Mouse (Mus musculus) activated CD4-positive, CD25-positive, alpha-beta regulatory T cell, adult 4 months (primary cell): ENCODE measurements around the gene Igf2r. TPM values are rescaled to one million over a fixed set of nuclear protein-coding genes. Genes with fewer than 3 reads are reported as not detected.

Source experiments
- ATAC-seq: one replicate; pipeline ENCODE4 v1.8.0; 2017
- polyA plus RNA-seq, 2 experiments: library from polyadenylated mRNA; unstranded; fragments of 100-300 nt; shearing (Covaris generic); gene quantifications; one replicate each; pipeline ENCODE4 v1.2.1; 2017

Gene Igf2r
- 10 to 100 TPM; 23.9 to 33.2 TPM for polyA plus RNA-seq

DNA sequence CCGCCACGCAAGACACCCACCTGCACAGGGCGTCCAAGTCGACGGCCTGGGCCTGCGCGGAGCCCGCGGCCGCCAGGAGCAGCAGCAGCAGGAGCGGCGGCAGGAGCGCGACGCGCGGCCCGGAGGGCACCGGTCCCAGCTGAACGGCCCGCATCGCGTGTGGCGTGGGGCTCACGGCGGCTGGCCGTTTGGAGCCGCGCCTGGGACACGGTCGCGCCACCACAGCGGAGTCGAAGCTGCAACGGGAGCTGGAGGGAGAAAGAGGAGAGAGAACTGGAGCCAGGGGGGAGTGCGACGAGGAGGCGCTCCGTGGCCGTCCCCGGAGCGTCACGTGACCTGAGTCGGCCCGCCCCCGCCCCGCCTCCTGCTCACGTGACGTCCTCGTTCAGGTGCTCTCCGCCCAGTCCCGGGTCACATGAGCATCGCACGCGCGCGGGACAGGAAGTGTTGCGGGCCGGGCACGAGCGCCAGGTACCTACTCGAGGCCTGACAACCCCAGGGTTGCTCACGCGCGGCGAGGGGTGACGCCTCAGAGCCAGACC lies at the start of gene Igf2r:
TSS of gene Igf2r (minus strand) at position 285 of the 542 bp plus-strand sequence.
- peak; percentile 80 for ATAC-seq

DNA sequence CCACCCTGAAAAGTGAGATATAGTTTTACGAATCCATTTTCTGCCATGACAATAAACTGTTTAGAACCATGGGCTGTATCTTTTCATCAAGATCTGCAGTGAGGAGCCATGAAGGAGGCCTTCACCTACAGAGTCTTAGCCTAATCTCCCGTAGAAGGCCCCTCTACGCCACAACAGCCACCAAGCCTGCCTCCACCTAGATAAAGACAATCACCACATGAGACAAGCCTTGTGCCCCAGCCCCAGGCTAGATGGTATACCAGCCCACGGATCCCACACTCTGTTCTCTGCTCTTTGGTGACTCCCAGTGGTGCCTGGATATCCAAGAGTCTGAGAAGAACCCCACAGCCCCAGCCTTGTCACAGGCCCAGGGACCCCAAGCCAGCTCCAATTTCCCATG lies 46.4 kb upstream of the Igf2r start:
- ATAC-seq: no peak

DNA sequence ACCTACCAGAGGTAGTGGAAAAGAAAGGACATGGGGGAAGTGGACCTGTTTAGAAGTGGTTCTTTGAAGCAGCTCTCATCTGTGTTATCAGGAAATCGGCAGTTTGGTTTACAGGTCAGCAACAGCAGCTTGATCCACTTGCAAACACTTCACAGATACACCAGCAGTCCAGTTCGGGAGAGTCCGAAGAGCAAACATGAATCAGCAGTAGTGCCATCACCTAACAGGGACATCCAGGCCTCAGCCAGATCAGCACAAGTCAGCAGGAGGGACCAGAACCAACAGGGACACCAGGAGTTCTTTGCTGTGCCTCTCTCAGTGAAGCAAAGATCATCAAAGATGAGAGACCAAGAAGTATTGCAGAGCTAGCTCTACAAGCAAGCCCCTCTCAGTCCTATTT lies 45.0 kb upstream of the Igf2r start:
- ATAC-seq: no peak

DNA sequence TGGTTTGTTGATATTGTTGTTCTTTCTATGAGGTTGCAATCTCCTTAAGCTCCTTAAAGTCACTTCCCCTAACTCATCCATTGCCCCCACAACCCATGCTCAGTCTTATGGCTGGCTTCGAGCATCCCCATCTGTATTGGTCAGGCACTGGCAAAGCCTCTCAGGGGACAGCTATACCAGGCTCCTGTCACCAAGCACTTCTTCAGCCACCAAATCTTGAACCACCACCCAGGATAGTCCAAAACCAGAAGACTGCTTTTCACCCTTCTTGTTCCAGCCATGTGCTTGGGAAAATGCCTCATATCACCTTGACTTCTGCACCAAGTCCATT lies 41.5 kb upstream of the Igf2r start:
- ATAC-seq: no peak

DNA sequence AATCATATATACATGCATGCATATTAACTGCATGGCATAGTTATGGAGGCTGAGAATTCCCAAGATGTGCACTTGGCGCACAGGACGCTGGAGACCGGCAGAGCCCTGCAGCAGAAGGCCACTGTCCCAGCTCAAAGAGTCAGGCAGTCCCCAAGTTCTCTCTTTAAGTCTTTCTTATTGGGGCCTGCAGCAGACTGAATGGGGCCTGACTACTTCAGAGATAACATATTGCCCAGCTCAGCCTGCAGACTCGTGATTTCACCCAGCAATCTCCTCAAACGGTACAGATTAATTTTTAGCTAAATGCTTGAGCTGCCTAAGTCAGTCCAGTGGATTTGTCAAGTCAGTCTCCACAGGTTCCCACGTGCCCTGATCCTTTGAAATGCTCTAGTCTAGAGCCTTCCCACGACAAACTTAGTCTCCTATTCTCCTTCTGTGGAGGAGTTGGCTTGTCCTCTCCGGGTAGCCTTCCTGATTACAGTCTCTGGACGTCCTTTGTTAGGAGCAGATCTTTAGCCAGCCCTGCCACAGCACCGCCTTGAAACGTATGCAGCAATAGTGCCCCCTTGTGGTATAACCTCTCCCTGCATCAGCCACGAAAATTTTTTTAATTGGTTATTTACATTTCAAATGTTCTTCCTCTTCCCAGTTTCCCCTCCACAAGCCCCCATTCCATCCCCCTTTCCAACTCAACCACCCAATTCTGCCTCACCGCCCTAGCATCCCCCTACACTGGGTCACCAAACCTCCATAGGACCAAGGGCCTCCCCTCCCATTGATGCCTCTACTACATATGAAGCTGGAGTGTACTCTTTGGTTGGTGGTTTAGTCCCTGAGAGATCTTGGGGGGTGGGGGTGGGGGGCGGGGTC lies 40.9 kb upstream of the Igf2r start:
- peak; percentile 61 for ATAC-seq

DNA sequence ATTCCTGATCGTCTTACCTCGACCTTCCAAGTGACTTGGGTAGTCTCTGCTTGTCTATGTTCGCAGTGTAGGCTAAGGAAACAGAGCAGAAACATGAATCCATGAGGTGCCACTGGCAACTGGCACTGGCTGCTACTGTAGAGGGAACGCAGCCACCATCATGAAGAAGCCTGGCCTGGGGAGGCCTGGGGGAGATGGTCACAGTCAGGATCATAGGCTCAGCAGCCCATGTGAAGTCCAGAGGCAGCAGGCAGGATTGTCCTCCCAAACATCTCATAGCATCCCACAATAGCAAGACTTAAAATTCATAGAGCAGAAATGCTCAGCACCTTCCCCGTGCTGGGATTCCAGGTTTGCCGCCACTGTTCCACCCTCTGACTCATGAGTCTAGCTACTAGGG lies 39.4 kb upstream of the Igf2r start:
- ATAC-seq: no peak

DNA sequence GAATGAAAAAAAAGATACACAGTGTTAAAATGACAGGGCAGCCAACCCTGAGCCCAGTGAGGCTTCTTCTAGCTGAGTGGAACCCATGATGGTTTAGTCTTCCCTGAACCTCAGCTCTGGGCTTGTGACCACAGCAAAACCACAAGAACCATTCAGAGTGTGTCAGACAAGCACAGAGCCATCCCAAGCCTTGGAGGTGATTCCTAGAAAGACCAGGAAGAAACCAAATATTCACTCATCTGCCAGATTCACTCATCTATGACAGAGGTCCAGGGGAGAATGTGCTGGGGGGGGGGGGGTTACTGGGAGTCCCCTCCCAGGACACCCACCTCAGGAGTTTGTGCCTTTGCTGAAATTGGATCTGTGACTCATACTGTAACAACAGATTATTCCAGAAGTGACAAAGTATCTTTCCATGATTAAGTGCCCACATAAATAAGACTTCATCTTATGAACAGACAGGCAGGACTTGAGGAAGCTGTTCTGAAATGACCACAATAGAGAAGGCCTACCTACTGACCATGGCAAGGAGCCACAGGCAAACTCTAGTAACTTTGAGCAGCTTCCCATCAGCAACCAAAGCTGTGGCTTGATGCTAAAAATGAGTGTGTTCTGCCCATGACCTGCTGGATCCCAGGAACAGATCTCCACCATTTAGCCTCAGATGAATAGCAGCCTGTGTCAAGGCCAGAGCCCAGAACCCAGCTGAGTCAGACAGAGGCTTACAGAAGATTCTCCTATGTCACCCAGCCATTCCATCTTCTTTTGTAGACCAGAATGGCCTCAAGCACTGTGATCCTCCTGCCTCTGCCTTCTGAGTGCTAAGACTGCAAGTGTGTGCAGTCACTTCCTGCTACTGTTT lies 35.4 kb upstream of the Igf2r start:
- ATAC-seq: no peak

DNA sequence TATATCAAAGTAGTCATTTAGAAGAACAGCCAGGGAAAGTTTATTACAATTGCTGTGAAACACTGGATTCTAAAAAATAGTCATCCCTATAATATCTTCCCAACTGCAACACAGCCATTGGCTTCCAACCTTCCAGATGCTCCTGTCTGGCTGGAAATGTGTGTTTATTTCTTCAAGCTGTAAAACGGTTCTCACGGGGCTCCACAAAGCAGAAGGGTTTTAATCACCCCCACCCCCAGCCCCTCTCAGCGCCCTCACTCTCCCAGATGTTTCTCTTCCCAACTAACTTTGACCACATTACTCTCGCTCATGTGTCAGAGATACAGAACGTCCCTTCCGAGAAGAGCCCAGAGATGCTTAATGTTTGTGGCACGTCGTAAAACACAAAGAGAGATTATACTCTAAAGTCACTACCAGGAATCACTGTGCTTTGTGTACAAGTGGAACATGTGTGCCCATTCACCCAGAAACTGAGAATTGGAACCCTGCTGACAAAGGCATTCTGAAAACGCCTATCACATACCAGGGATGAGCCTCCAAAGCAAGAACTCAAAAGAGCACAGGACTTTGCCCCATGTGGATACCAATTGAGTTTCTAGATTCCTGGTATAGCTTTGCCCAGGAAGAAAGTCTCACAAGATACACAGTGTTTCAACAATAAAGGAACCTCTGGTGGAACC lies 32.5 kb upstream of the Igf2r start:
- no peak for ATAC-seq

DNA sequence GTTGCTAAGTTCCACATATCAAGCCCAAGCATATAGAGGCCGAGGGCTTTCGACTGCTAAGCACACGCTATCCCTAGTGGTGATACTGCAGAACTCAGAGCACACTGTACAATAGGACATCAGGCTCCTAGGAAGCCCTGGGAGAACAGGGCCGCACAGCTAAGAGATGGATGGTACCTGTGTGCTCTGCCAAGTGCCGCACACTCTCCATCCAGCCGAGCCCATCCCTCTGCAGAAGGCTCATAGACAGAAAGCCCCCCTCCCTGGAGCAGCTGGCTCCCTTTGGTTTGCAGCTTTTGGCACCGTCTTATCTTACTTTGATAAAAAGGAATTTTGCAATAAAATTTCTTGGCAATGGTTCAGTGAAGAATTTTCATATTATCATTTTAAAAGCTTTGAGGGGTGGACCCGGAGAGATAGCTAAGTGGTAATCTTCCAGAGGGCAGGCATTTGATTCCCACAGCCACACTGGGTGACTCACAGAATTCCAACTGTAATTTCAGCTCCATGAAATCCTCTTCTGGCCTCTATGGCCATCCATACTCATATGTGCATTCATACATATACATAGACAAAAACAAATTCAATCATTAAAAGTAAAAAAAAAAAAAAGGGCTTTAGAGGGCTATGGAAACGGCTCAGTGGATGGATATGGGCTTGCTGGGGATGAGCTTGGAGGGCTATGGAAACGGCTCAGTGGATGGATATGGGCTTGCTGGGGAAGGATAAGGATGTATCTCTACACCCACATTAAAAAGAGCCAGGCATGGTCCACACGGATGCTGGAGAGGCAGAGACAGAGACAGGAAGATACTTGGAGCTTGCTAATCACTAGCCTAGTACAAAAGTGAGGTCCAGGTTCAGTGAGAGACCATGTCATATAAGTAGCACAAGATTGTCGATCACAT lies 30.2 kb upstream of the Igf2r start:
- ATAC-seq: no peak

DNA sequence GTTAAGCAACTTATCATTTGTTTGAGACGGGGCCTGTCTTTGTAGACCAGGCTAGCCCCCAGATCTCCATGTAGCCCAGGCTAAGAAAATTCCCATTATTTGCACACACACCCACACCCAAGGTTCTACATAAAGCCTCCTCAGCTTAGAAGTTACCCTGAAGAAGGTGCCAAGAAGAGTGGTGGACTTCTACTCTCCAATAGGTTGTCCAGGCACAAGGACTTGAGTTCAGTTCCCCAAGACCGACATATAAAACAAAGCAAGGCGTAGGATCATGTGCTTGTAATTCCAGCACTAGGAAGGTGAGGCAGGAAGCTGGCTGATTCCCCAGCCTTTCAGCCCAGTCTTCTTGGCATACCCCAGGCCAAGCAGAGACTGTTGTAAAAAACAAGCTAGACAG lies 29.1 kb upstream of the Igf2r start:
- ATAC-seq: no peak

DNA sequence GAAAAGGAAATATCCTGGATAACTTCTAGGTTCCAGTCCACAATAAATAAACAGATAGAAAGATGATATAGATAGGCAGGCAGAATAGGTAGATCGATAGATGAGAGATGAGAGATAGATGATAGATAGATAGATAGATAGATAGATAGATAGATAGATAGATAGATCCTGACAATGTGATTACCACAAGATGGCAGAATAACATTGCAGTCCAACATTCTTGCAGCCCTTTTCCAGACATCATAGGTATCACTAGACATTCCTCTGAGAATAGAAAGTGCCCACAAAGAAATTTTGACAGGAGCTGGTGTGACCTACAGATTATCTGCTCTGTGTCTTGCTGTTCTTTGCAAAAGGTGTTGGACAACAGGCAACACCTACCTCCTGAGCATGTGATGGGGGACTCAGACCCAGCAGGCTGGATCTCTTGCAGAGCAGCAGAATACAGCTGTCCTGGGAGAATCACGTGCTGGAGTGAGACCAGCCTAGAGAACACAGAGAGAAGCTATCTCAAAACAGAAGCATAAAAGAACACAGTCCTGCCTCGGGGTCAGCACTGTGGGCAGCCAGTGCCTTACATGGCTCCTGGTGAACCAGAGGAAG lies 28.1 kb upstream of the Igf2r start:
- ATAC-seq: no peak

DNA sequence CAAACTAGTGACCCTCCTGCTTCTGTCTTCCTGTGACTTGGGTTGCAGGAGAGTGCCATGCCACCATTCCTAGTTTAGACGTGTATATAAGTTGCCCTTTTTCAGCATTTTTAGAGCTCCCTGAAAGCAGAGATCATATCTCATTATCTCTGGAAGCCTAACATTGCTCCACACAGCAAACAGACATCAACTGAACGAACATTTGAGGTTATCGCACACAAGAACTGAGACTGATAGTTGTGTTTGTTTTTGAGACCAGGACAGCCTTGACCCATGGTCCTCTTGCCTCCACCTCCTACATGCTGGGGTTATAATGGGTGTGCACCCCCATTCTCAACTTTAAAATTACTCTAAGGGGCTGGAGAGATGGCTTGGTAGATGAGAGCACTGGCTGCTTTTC lies 27.2 kb upstream of the Igf2r start:
- no peak for ATAC-seq

DNA sequence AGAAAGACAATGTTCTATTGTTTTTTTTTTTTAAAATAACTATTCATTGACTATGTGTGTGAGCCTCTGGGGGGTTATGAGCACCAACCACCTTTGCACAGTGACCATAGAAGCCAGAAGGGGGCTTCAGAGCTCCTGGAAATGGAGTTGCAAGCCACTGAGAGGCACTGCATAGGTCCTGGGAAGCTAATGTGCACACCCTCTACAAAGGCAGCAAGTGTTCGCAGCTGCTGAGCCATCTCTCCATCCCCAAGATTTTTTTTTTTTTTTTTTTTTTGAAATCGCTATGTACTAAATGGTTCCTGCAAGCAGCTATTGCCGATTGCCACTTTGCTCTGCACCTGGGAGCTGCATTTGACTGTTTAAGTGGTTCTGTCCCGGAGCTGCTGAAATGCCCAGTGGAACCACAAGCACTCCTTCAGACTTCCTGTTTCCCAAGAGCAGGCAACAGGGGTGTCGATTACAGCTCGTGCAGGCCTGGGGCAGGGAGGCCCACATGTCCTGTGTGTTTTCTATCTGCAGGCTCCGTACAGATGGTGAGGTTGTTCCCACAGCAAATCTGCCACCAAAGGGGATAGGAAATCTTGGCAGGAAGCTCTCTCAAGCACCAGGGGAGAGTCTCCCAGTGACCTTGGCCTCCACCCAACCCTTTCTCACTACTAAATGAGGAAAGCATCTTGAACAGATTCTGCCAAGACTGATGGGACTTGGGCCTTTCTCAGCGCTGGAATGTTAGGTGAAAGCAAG lies 24.4 kb upstream of the Igf2r start:
- no peak for ATAC-seq

DNA sequence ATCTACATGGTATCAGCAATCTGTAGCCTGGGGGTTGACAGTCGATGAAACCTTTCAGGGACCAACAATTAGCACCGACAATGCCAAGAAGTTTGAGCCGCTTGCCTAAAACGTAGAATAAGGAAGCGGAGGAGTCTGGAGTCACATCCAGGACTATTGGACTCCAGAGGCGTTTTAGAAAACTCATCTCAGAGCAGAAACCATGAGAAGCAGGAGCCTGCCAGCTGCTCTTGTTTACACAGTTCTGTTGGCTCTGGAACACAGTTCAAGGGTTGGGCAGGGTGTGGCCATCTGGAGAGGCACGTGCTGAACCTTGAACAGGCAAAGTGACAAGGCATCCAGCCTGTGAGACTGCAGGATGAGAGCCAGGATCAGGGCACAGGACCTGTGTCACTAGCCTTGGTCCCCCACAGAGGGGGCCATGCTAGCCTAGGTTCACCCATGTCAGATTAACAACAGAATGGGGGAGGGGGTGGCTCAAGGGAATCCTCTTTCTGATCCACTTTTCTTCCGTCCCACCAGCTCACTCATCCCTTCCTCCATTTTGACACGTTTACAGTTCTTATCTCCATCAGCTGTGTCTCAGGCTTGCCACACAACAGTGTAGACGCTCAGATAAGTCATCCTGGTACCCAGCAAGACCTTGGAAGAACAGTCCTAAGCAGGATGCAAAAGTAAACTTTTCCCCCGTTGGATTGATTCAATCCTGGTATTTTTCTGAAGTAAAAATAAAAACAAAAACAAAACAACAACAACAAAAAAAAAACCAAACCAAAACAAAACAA lies 23.1 kb upstream of the Igf2r start:
- ATAC-seq: no peak

DNA sequence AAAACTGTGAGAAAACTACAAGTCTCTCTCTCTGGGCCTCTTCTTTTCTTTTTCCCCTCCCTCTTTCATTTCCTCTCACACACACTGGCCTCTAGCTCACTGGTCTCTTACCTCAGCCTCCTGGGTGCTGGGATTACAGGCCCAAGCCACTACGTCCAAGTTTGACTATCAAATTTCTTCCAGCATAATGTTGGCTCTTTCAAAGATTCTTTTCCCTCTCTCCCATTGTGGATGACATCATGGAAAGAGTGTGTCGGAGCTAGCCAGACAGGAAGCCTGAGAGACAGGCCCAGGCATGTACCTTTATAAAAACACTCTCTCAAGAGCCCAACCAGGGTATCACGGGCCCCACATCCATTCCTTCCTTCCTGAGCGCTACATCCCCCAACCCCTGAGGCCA lies 22.0 kb upstream of the Igf2r start:
- ATAC-seq: peak; percentile 91

DNA sequence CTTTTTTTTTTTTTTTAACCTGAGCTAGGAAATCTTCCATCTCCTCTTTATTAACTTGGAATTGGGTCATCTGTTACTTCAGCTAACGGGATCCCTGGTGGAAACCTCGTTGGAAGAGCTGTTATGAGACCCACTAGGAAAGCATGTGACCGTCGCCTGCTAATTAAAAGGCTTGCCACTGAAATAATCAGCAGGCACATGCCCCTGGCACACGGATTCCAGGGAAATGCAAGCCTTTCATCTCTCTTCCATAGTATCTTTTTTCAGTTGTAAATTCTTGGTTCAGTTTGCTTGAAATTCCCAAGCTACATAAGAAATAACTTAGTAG lies 21.6 kb upstream of the Igf2r start:
- ATAC-seq: no peak

DNA sequence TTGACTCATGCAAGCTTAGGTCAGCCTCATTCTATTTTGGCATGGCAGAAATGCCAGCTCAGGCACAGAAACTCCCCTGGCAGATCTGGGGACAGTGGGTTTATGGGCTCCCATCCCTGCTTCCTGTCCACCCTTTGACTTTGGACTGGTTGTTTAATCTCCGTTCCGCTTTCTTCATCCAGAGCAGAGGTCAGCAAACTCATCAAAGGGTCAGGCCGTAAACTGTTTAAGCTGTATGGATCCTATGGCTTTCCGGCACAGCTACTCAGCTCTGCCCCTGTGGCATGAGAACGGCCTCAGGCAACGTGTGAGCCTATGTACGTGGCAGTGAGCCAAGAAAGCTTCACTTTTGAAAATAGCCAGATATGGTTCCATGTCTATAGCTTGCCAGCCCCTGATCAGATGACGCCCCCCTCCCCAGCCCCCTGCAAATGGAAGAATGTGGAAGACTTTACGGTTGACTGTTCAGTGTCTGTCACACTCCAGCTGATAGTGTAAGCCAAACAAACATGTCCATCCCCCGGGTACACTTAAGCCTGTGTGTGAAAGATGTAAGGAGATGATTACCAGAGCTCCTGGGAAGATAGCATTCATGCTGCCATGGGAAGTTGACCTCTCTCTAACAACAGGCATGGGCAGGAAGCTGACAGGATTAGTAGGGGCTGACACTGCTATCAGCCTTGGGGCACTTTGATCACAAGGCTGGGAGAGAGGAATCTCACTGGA lies 21.1 kb upstream of the Igf2r start:
- ATAC-seq: no peak

DNA sequence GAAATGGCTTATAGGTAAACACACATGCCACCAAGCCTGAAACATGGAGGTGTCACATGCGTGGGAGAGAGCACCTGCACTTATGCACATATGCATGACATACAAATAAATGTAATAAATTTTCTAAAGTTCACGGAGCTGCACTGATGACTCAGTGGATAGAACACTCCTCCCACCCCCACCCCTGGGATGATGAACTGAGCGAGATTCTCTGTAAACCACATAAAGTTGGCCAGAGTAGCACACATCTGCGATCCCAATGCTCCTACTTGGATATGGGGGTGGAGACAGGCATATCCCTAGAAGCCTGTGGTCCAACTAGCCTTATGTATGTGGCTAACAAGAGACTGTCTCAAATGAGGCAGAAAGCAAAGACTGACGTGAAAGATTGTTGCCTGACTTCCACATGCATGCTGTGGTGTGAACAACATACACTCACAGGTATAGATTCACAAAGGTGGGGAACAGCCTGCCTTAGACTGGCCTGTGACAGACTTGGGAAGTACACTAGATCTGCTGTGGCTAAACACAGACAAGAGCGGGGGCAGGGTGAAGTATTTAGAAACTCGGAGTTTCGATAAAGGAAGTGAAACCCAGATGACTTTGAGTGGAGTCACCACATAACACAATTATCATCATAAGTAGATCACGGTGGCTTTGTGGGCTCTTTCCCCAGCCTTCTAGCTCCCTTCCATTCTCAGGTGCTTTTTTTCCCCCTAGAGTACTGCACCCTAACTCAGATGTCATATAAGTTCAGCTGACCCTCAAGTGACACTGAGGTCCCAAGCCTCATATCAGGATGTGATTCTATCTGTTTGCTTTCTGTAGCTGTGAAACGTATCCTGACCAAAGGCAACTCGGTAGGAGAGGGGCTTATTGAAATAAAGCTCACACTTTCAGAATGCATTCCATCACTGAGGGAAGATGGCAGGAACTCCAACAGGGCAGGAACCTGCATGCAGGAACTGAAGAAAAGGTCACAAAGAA lies 13.7 kb upstream of the Igf2r start:
- peak; percentile 80 for ATAC-seq
